18 mouse cellular contexts compared by ENCODE assay signal in the genomic region with DNA sequence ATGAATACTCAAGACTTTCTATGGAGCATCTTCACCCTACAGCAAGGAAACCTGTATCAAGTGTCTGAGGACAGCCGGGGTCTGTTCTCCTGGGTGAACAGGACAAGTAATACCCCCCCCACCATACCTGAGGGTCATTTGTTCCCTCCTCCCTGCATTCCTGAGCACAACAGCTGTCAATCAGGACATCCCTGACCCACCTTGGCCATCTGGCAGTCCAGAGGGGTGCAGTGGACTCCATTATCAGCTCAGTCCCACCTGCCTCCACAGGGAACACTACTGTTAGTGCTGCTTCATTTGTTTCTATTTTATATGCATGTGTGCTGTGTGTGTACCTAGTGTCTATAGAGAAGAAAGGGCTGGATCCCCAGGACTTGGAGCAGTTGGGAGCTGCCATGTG.
"Had no signal": no experiment of that assay in that cellular context is flagged by ENCODE, and none has a peak within 500 bp of the region (broad histone marks: within the 10 kb centered on the region; RNA-seq: fewer than 3 reads in every experiment).

No protein-coding gene starts in this region.

- H3K27ac ChIP-seq: midbrain, embryonic 10.5 days; midbrain, embryonic 12.5 days; neural tube, embryonic 13.5 days; neural tube, embryonic 15.5 days had no signal

- H3K27me3 ChIP-seq: midbrain, embryonic 12.5 days; neural tube, embryonic 13.5 days; neural tube, embryonic 15.5 days had no signal

- H3K4me1 ChIP-seq: midbrain, embryonic 10.5 days; midbrain, embryonic 12.5 days; neural tube, embryonic 13.5 days; neural tube, embryonic 15.5 days had no signal

- H3K9ac ChIP-seq: lung, embryonic 14.5 days; midbrain, embryonic 12.5 days; neural tube, embryonic 13.5 days; neural tube, embryonic 15.5 days had no signal

- H3K4me2 ChIP-seq: lung, embryonic 14.5 days; midbrain, embryonic 12.5 days; neural tube, embryonic 13.5 days; neural tube, embryonic 15.5 days had no signal

- H3K9me3 ChIP-seq: neural tube, embryonic 15.5 days had no signal

- DNase-seq: lung, embryonic 14.5 days; lung, postnatal 10 days; lung, postnatal 4 days; midbrain, embryonic 14.5 days; retina, postnatal 1 day; right cerebral cortex, adult 18-20 months; right cerebral cortex, postnatal 25 days; right cerebral cortex, postnatal 4 days; spleen, adult 18-20 months; thymus, adult 18-20 months; thymus, postnatal 14 days; thymus, postnatal 36 days had no signal

- H3K36me3 ChIP-seq: midbrain, embryonic 10.5 days; midbrain, embryonic 12.5 days; neural tube, embryonic 13.5 days; neural tube, embryonic 15.5 days had no signal

- H3K4me3 ChIP-seq: midbrain, embryonic 10.5 days; midbrain, embryonic 12.5 days; myocyte; neural tube, embryonic 13.5 days; neural tube, embryonic 15.5 days had no signal

- ATAC-seq: midbrain, embryonic 16.5 days had no signal
